Mouse (Mus musculus) heart, adult 8-10 months (tissue): Measurements from ENCODE around the gene Cyb561d2. TPM values are rescaled to one million over a fixed set of nuclear protein-coding genes. Genes with fewer than 3 reads are reported as not detected.
"Not testable (repeated sequence)": the region's sequence is repeated elsewhere in the genome, so short reads cannot be mapped to it uniquely, and the experiment has no call there.

Experiments used
- DNase-seq: peaks from one replicate; pipeline ENCODE4 v3.0.0; 2022; ENCODE audit warnings: low spot score
- total RNA-seq, 4 experiments: library from RNA; stranded (reverse); gene quantifications; 2 replicates each; pipeline ENCODE4 v1.2.4; 2022

The Cyb561d2 gene
- 1 to 10 TPM; 5.1 to 6.3 (median 5.4) TPM for total RNA-seq

- peak; percentile 94 for DNase-seq
These were observed at the start of gene Cyb561d2, which contains the start of gene Nprl2 for GRCm38 (mm10) chr9:107541474-107542351. Gene Cyb561d2 (minus strand): TSS chr9:107542193. Gene Nprl2 (plus strand): TSS chr9:107542226.

- no peak for DNase-seq
These were observed 48.7 kb upstream of the Cyb561d2 start for GRCm38 (mm10) chr9:107590773-107591060.

GRCm38 (mm10) chr9:107590058-107590772 lies 48.2 kb upstream of the Cyb561d2 start:
- DNase-seq = no peak

GRCm38 (mm10) chr9:107587833-107588639 lies 46.0 kb upstream of the Cyb561d2 start:
- DNase-seq = no peak

GRCm38 (mm10) chr9:107586974-107587832 lies 45.2 kb upstream of the Cyb561d2 start, which contains the start of gene Ifrd2:
Gene Ifrd2 (plus strand): TSS chr9:107587642.
- peak; percentile 98 for DNase-seq

GRCm38 (mm10) chr9:107586504-107586903 lies 44.5 kb upstream of the Cyb561d2 start:
- DNase-seq = no peak

GRCm38 (mm10) chr9:107583174-107583573 lies 41.2 kb upstream of the Cyb561d2 start:
- no peak for DNase-seq

- no peak for DNase-seq
These were observed 40.6 kb upstream of the Cyb561d2 start for GRCm38 (mm10) chr9:107582509-107583062.

- DNase-seq = no peak
These were observed 39.6 kb upstream of the Cyb561d2 start for GRCm38 (mm10) chr9:107581584-107581983.

- peak; percentile 92 for DNase-seq
These were observed 38.7 kb upstream of the Cyb561d2 start, which contains the start of gene Hyal3 for GRCm38 (mm10) chr9:107580501-107581317. Gene Hyal3 (plus strand): TSS chr9:107580818.

GRCm38 (mm10) chr9:107579023-107579900 lies 37.3 kb upstream of the Cyb561d2 start:
- DNase-seq = no peak

GRCm38 (mm10) chr9:107578587-107578986 lies 36.6 kb upstream of the Cyb561d2 start, which contains the start of gene Naa80:
Gene Naa80 (plus strand): TSS chr9:107578887.
- no peak for DNase-seq

- no peak for DNase-seq
These were observed 35.9 kb upstream of the Cyb561d2 start for GRCm38 (mm10) chr9:107577871-107578270.

GRCm38 (mm10) chr9:107576357-107577107 lies 34.5 kb upstream of the Cyb561d2 start, which contains the start of gene Hyal1:
Gene Hyal1 (plus strand): TSS chr9:107576927.
- peak; percentile 83 for DNase-seq

- DNase-seq = no peak
These were observed 33.8 kb upstream of the Cyb561d2 start for GRCm38 (mm10) chr9:107575579-107576356.

- DNase-seq = not testable (repeated sequence)
These were observed 31.8 kb upstream of the Cyb561d2 start for GRCm38 (mm10) chr9:107573774-107574173.

- no peak for DNase-seq
These were observed 30.3 kb upstream of the Cyb561d2 start for GRCm38 (mm10) chr9:107572327-107572662.
